Mouse (Mus musculus) spleen, adult 2 months (tissue): ENCODE measurements around the gene Tomm40.

Experiments
- CTCF ChIP-seq: fragments of 200-500 bp; IDR thresholded peaks from 2 replicates; pipeline ENCODE4 v1.5.1; 2011; ENCODE audit warnings: mild to moderate bottlenecking, inconsistent platforms; ENCODE audit not compliant: insufficient read depth, insufficient read length, insufficient replicate concordance; ENCODE audit errors: extremely low read depth
- POLR2A ChIP-seq: fragments of 200-500 bp; IDR thresholded peaks from 2 replicates; pipeline ENCODE4 v1.6.1; 2011; ENCODE audit warnings: low read depth, low read length, inconsistent platforms

DNA sequence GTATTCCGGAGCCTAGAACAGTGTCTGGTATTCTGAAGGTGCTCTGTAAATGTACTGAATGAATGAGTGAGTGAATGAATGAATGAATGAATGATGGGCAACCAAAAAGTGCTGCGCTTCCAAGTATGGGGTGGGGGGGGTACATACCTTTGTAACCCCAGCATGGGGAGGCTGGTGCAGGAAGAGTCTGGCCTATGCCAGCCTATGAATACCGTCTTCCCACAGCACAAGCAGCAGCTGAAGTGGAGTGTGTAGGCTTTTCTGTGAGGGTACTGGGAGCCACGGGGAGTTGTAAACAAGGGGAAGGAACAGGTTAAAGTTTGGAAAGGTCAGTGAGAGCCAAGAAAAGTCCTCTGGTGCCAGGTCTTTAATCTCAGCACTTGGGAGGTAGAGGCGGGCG lies 28.6 kb upstream of the Tomm40 start:
- TF ChIP-seq CTCF (no peak), POLR2A (no peak)
